Mouse (Mus musculus): ENCODE results near the gene Pglyrp2. TPM values are rescaled to one million over a fixed set of nuclear protein-coding genes. Genes with fewer than 3 reads are reported as not detected.

Gene Pglyrp2
- polyA plus RNA-seq, 1 experiment = 3.9 TPM

DNA sequence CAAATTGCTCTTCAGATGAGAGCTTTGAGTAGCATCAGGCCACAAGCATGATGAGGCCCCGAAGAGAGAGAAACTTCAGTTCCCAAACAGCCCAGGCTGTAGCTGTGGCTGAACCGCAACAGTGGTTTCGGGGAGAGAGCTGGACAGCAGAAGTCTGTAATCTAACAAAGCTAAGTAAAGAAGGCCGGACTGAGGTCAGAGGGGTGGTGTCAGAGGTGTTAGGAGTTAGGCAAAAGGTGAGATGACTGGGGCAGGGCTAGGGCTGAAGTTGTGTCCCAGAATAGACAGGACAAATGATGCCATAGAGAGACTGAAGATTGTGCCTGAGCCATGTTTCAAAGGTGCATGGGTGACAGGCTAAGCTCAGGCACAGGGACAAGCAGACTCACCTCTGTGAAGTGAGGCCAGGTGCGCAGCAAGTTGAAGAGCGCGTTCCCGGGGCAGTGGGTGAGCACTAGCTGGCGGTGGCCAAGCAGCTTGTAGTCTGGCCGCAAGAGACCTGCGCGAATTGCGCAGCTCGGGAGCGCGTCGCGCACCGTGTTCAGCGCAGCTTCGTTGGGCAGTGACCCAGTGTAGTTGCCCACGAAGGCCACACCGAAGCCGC lies 8.4 kb downstream of the Pglyrp2 start:
- DNase-seq = no peak
- Histone ChIP-seq H3K4me3 (replicated peaks; ENCODE audit: extremely low read depth, low read depth, low read length) (no peak overlapping the region), H3K4me1 (ENCODE audit: control insufficient read depth, insufficient read depth, low read length) (no peaks in the 10 kb centered on the region)
- 36% methylated on average over 24 of the region's 24 CpGs for WGBS
- TF ChIP-seq POLR2A (IDR thresholded peaks at IDR 0.05; ENCODE audit: borderline replicate concordance, extremely low read depth, low read depth, low read length) (no peak), CTCF (IDR thresholded peaks at IDR 0.05; ENCODE audit: insufficient read depth, low read length) (no peak)

- H3K4me3 ChIP-seq (replicated peaks; ENCODE audit: extremely low read depth, low read depth, low read length) = no peak overlapping the region
- no peak for TF ChIP-seq CTCF (IDR thresholded peaks at IDR 0.05; ENCODE audit: insufficient read depth, low read length)
- TF ChIP-seq POLR2A (IDR thresholded peaks at IDR 0.05; ENCODE audit: borderline replicate concordance, extremely low read depth, low read depth, low read length) = no peak
- H3K4me1 ChIP-seq (ENCODE audit: control insufficient read depth, insufficient read depth, low read length) = no peaks in the 10 kb centered on the region
- DNase-seq = no peak
- WGBS = 77% methylated on average over 6 of the region's 6 CpGs
Measured at GRCm38 (mm10) chr17:32411898-32412297, 12.1 kb downstream of the Pglyrp2 start.

GRCm38 (mm10) chr17:32403417-32403816 lies 20.6 kb downstream of the Pglyrp2 start, which contains the start of gene Rasal3:
Rasal3 (minus strand) TSS chr17:32403583.
- peak within 1 kb of the TSS; percentile 45 for H3K4me3 ChIP-seq (replicated peaks; ENCODE audit: extremely low read depth, low read depth, low read length)
- TF ChIP-seq CTCF (IDR thresholded peaks at IDR 0.05; ENCODE audit: insufficient read depth, low read length) (no peak), POLR2A (IDR thresholded peaks at IDR 0.05; ENCODE audit: borderline replicate concordance, extremely low read depth, low read depth, low read length) (no peak)
- DNase-seq = no peak
- H3K4me1 ChIP-seq (ENCODE audit: control insufficient read depth, insufficient read depth, low read length) = no peaks in the 10 kb centered on the region
- WGBS = 47% methylated on average over 8 of the region's 8 CpGs

GRCm38 (mm10) chr17:32402779-32403157 lies 21.2 kb downstream of the Pglyrp2 start:
- no peaks in the 10 kb centered on the region for H3K4me1 ChIP-seq (ENCODE audit: control insufficient read depth, insufficient read depth, low read length)
- 55% methylated on average over 11 of the region's 11 CpGs for WGBS
- H3K4me3 ChIP-seq (replicated peaks; ENCODE audit: extremely low read depth, low read depth, low read length) = peak overlapping the region; percentile 44
- TF ChIP-seq CTCF (IDR thresholded peaks at IDR 0.05; ENCODE audit: insufficient read depth, low read length) = no peak
- no peak for TF ChIP-seq POLR2A (IDR thresholded peaks at IDR 0.05; ENCODE audit: borderline replicate concordance, extremely low read depth, low read depth, low read length)
- no peak for DNase-seq

GRCm38 (mm10) chr17:32402011-32402778 lies 21.8 kb downstream of the Pglyrp2 start:
- 66% methylated on average over 9 of the region's 9 CpGs for WGBS
- DNase-seq = no peak
- Histone ChIP-seq H3K4me3 (replicated peaks; ENCODE audit: extremely low read depth, low read depth, low read length) (no peak overlapping the region), H3K4me1 (ENCODE audit: control insufficient read depth, insufficient read depth, low read length) (no peaks in the 10 kb centered on the region)
- no peak for TF ChIP-seq CTCF (IDR thresholded peaks at IDR 0.05; ENCODE audit: insufficient read depth, low read length)
- TF ChIP-seq POLR2A (IDR thresholded peaks at IDR 0.05; ENCODE audit: borderline replicate concordance, extremely low read depth, low read depth, low read length) = no peak

- DNase-seq = no peak
- H3K4me1 ChIP-seq (ENCODE audit: control insufficient read depth, insufficient read depth, low read length) = no peaks in the 10 kb centered on the region
- no peak overlapping the region for H3K4me3 ChIP-seq (replicated peaks; ENCODE audit: extremely low read depth, low read depth, low read length)
- TF ChIP-seq POLR2A (IDR thresholded peaks at IDR 0.05; ENCODE audit: borderline replicate concordance, extremely low read depth, low read depth, low read length) (no peak), CTCF (IDR thresholded peaks at IDR 0.05; ENCODE audit: insufficient read depth, low read length) (no peak)
- 19% methylated on average over 37 of the region's 37 CpGs for whole genome bisulfite sequencing
Measured at GRCm38 (mm10) chr17:32396266-32396665, 27.7 kb downstream of the Pglyrp2 start.

- Histone ChIP-seq H3K4me3 (replicated peaks; ENCODE audit: extremely low read depth, low read depth, low read length) (no peak overlapping the region), H3K4me1 (ENCODE audit: control insufficient read depth, insufficient read depth, low read length) (no peaks in the 10 kb centered on the region; the same call in 1 of the 2 replicates)
- TF ChIP-seq CTCF (IDR thresholded peaks at IDR 0.05; ENCODE audit: insufficient read depth, low read length) (no peak), POLR2A (IDR thresholded peaks at IDR 0.05; ENCODE audit: borderline replicate concordance, extremely low read depth, low read depth, low read length) (no peak)
- no peak for DNase-seq
- WGBS = 78% methylated on average over 10 of the region's 10 CpGs
Measured at GRCm38 (mm10) chr17:32393944-32394343, 30.0 kb downstream of the Pglyrp2 start.

GRCm38 (mm10) chr17:32389101-32389659 lies 34.8 kb downstream of the Pglyrp2 start, which contains the start of gene Wiz:
Wiz (minus strand) TSS chr17:32389439.
- TF ChIP-seq POLR2A (IDR thresholded peaks at IDR 0.05; ENCODE audit: borderline replicate concordance, extremely low read depth, low read depth, low read length) (peak; percentile 57; the same call in 1 of the 2 replicates), CTCF (IDR thresholded peaks at IDR 0.05; ENCODE audit: insufficient read depth, low read length) (no peak)

DNA sequence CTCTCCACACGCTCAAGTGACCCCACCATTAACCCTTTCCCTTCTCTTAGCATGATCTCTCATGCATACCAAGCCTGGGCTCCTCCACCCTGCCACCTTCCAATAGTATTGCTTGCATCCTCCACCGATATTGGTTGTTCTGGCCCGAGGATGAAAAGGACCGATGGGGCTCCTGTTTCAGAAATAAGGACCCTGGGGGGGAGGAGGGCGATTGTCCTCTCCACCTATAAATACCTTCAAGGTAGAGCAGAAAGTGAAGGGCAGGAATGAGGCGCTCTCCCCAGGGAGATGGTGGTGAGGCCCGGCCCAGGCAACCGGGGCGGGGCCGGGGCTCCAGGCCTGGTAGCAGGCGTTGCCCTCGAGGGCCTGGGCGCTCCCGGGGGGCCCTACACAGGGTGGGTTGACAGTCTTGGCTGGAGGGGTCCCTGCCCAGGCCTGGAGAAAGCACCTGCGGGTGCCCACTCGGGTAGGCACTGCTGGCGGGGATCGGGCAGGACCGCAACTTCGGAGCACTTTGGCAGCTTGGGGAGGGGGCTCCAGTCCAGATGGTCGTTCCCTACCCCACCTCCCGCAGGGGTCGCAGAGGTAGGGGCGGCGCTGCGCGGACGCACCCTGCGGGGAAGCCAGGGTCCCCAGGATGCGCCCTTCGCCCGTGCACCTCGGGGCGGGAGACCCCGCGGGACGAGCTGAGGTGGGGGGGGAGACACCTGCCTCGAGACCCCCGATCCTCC lies 35.4 kb downstream of the Pglyrp2 start:
- 1% methylated on average over 39 of the region's 39 CpGs for WGBS
- peak overlapping the region; percentile 88 for H3K4me3 ChIP-seq (replicated peaks; ENCODE audit: extremely low read depth, low read depth, low read length)
- peak; percentile 55 for DNase-seq
- TF ChIP-seq POLR2A (IDR thresholded peaks at IDR 0.05; ENCODE audit: borderline replicate concordance, extremely low read depth, low read depth, low read length) (no peak), CTCF (IDR thresholded peaks at IDR 0.05; ENCODE audit: insufficient read depth, low read length) (no peak)
- H3K4me1 ChIP-seq (ENCODE audit: control insufficient read depth, insufficient read depth, low read length) = no peaks in the 10 kb centered on the region; the same call in none of the 2 replicates

More at GRCm38 (mm10) chr17:32389101-32389659, 34.8 kb downstream of the Pglyrp2 start, which contains the start of gene Wiz:
- peak; percentile 95 for DNase-seq
- WGBS = under 1% methylated on average over 36 of the region's 44 CpGs
- peak within 1 kb of the TSS; percentile 88 for H3K4me3 ChIP-seq (replicated peaks; ENCODE audit: extremely low read depth, low read depth, low read length)
- H3K4me1 ChIP-seq (ENCODE audit: control insufficient read depth, insufficient read depth, low read length) = no peaks in the 10 kb centered on the region; the same call in none of the 2 replicates
